Mouse (Mus musculus) thymus, postnatal 25 days (tissue): ENCODE results near the gene Tubg1.

Source experiments
- DNase-seq: peaks from one replicate; pipeline ENCODE4 v3.0.0; 2022

The Tubg1 gene

GRCm38 (mm10) chr11:101119761-101120544 lies at the start of gene Tubg1, which contains the start of gene Retreg3:
TSS of gene Tubg1 (plus strand) at chr11:101119938.
TSS of gene Retreg3 (minus strand) at chr11:101119893.
- peak; percentile 99 for DNase-seq

- no peak for DNase-seq
Measured at GRCm38 (mm10) chr11:101070189-101070527, 49.6 kb upstream of the Tubg1 start.

GRCm38 (mm10) chr11:101070987-101071386 lies 48.8 kb upstream of the Tubg1 start:
- no peak for DNase-seq

- DNase-seq = no peak
Measured at GRCm38 (mm10) chr11:101071810-101072428, 47.8 kb upstream of the Tubg1 start.

GRCm38 (mm10) chr11:101078121-101078520 lies 41.6 kb upstream of the Tubg1 start, which contains the start of gene Hsd17b1:
TSS of gene Hsd17b1 (plus strand) at chr11:101078411.
- DNase-seq = no peak

- DNase-seq = peak; percentile 44
Measured at GRCm38 (mm10) chr11:101079746-101080145, 40.0 kb upstream of the Tubg1 start.

GRCm38 (mm10) chr11:101080421-101080820 lies 39.3 kb upstream of the Tubg1 start:
- no peak for DNase-seq

- DNase-seq = no peak
Measured at GRCm38 (mm10) chr11:101081659-101082058, 38.1 kb upstream of the Tubg1 start.

GRCm38 (mm10) chr11:101082208-101083082 lies 37.3 kb upstream of the Tubg1 start, which contains the start of gene Coasy:
TSS of gene Coasy (plus strand) at chr11:101082565.
- peak; percentile 85 for DNase-seq

GRCm38 (mm10) chr11:101083083-101083697 lies 36.5 kb upstream of the Tubg1 start:
- DNase-seq = no peak

GRCm38 (mm10) chr11:101084246-101084645 lies 35.5 kb upstream of the Tubg1 start:
- no peak for DNase-seq

- no peak for DNase-seq
Measured at GRCm38 (mm10) chr11:101084811-101085210, 34.9 kb upstream of the Tubg1 start.

GRCm38 (mm10) chr11:101085617-101086322 lies 34.0 kb upstream of the Tubg1 start:
- DNase-seq = no peak

- DNase-seq = no peak
Measured at GRCm38 (mm10) chr11:101086323-101086674, 33.4 kb upstream of the Tubg1 start.

GRCm38 (mm10) chr11:101086756-101087681 lies 32.7 kb upstream of the Tubg1 start, which contains the start of gene Mlx:
TSS of gene Mlx (plus strand) at chr11:101087277.
- DNase-seq = peak; percentile 88

GRCm38 (mm10) chr11:101087682-101088055 lies 32.1 kb upstream of the Tubg1 start:
- no peak for DNase-seq

GRCm38 (mm10) chr11:101089931-101090330 lies 29.8 kb upstream of the Tubg1 start:
- no peak for DNase-seq

GRCm38 (mm10) chr11:101094930-101095313 lies 24.8 kb upstream of the Tubg1 start:
- DNase-seq = no peak

GRCm38 (mm10) chr11:101095314-101096024 lies 24.3 kb upstream of the Tubg1 start, which contains the start of gene Psmc3ip:
TSS of gene Psmc3ip (minus strand) at chr11:101095436.
- peak; percentile 93 for DNase-seq

GRCm38 (mm10) chr11:101098231-101098630 lies 21.5 kb upstream of the Tubg1 start:
- DNase-seq = no peak
